Mouse (Mus musculus): ENCODE data around the gene Grik2. TPM values are rescaled to one million over a fixed set of nuclear protein-coding genes. Genes with fewer than 3 reads are reported as not detected.
"Not testable (repeated sequence)": the region's sequence is repeated elsewhere in the genome, so short reads cannot be mapped to it uniquely, and the experiment has no call there.

The Grik2 gene
- polyA plus RNA-seq, 1 experiment from 2014 or later, result 8.9 TPM

- H3K27me3 ChIP-seq (ENCODE audit: control insufficient read depth, insufficient read depth, low read length), result no peaks in the 10 kb centered on the region
- no peak overlapping the region for H3K9ac ChIP-seq (replicated peaks; ENCODE audit: low read depth, low read length)
- ATAC-seq (ENCODE audit: insufficient number of reproducible peaks, insufficient read depth, low FRiP score, low read depth), result no peak
- H3K4me3 ChIP-seq (ENCODE audit: low read depth, low read length), result no peak overlapping the region
- no peak overlapping the region for H3K27ac ChIP-seq (ENCODE audit: low read length)
- no peaks in the 10 kb centered on the region for H3K9me3 ChIP-seq (ENCODE audit: control insufficient read depth, low read depth, low read length)
- H3K4me2 ChIP-seq (replicated peaks; ENCODE audit: low read depth, low read length), result no peak overlapping the region
- WGBS, result 71% methylated on average over 3 of the region's 3 CpGs
- no peaks in the 10 kb centered on the region for H3K36me3 ChIP-seq (ENCODE audit: control insufficient read depth, insufficient read depth, low read length)
- no peaks in the 10 kb centered on the region for H3K4me1 ChIP-seq (ENCODE audit: control insufficient read depth, insufficient read depth, low read length)
Observed at GRCm38 (mm10) chr10:49382996-49383395, 405.6 kb downstream of the Grik2 start.

- Histone ChIP-seq H3K4me2 (replicated peaks; ENCODE audit: low read depth, low read length) (no peak overlapping the region), H3K27me3 (ENCODE audit: control insufficient read depth, insufficient read depth, low read length) (no peaks in the 10 kb centered on the region)
- WGBS, result 64% methylated on average over 2 of the region's 2 CpGs
Observed at GRCm38 (mm10) chr10:49381852-49382251, 406.7 kb downstream of the Grik2 start.

DNA sequence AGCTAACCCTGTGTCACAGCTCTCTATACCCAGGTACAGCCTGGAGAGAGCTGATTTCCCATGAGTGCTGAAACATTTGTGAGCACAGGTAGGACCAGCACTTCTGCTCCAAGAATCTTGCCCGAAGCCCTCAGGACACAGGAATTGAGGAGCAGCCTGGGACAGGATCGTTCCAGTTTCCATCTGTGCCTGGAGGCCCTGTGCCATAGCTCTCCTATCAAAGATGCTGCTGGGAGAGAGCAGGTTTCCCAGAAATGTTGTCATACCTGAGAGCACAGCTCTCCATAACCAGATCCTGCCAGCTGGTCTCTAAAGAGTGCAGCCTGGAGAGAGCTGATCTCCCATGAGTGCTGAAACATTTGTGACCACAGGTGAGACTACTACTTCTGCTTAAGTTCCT, 420.0 kb downstream of the Grik2 start:
- no peaks in the 10 kb centered on the region for H3K9me3 ChIP-seq (ENCODE audit: control insufficient read depth, low read depth, low read length)
- H3K27ac ChIP-seq (ENCODE audit: low read length), result no peak overlapping the region
- no peaks in the 10 kb centered on the region for H3K4me1 ChIP-seq (ENCODE audit: control insufficient read depth, insufficient read depth, low read length)
- no peak overlapping the region for H3K4me3 ChIP-seq (ENCODE audit: low read depth, low read length)
- no peak overlapping the region for H3K4me2 ChIP-seq (replicated peaks; ENCODE audit: low read depth, low read length)
- H3K36me3 ChIP-seq (ENCODE audit: control insufficient read depth, insufficient read depth, low read length), result no peaks in the 10 kb centered on the region
- no peak for ATAC-seq (ENCODE audit: insufficient number of reproducible peaks, insufficient read depth, low FRiP score, low read depth)
- WGBS, result 86% methylated on average over 2 of the region's 2 CpGs
- no peaks in the 10 kb centered on the region for H3K27me3 ChIP-seq (ENCODE audit: control insufficient read depth, insufficient read depth, low read length)
- H3K9ac ChIP-seq (replicated peaks; ENCODE audit: low read depth, low read length), result no peak overlapping the region

More at GRCm38 (mm10) chr10:49381852-49382251, 406.7 kb downstream of the Grik2 start:
- Histone ChIP-seq H3K9ac (replicated peaks; ENCODE audit: low read depth, low read length) (no peak overlapping the region), H3K4me3 (ENCODE audit: low read depth, low read length) (no peak overlapping the region), H3K27ac (ENCODE audit: low read length) (no peak overlapping the region), H3K4me1 (ENCODE audit: control insufficient read depth, insufficient read depth, low read length) (no peaks in the 10 kb centered on the region), H3K9me3 (ENCODE audit: control insufficient read depth, low read depth, low read length) (no peaks in the 10 kb centered on the region), H3K36me3 (ENCODE audit: control insufficient read depth, insufficient read depth, low read length) (no peaks in the 10 kb centered on the region)
- ATAC-seq (ENCODE audit: insufficient number of reproducible peaks, insufficient read depth, low FRiP score, low read depth), result no peak

- H3K9me3 ChIP-seq (ENCODE audit: control insufficient read depth, low read depth, low read length), result no peaks in the 10 kb centered on the region
- no peak overlapping the region for H3K4me2 ChIP-seq (replicated peaks; ENCODE audit: low read depth, low read length)
- no peak overlapping the region for H3K9ac ChIP-seq (replicated peaks; ENCODE audit: low read depth, low read length)
- no peaks in the 10 kb centered on the region for H3K36me3 ChIP-seq (ENCODE audit: control insufficient read depth, insufficient read depth, low read length)
- no peak overlapping the region for H3K4me3 ChIP-seq (ENCODE audit: low read depth, low read length)
- no peaks in the 10 kb centered on the region for H3K4me1 ChIP-seq (ENCODE audit: control insufficient read depth, insufficient read depth, low read length)
- ATAC-seq (ENCODE audit: insufficient number of reproducible peaks, insufficient read depth, low FRiP score, low read depth), result no peak
- no peak overlapping the region for H3K27ac ChIP-seq (ENCODE audit: low read length)
- no peaks in the 10 kb centered on the region for H3K27me3 ChIP-seq (ENCODE audit: control insufficient read depth, insufficient read depth, low read length)
Observed at GRCm38 (mm10) chr10:49365262-49365661, 423.3 kb downstream of the Grik2 start.

DNA sequence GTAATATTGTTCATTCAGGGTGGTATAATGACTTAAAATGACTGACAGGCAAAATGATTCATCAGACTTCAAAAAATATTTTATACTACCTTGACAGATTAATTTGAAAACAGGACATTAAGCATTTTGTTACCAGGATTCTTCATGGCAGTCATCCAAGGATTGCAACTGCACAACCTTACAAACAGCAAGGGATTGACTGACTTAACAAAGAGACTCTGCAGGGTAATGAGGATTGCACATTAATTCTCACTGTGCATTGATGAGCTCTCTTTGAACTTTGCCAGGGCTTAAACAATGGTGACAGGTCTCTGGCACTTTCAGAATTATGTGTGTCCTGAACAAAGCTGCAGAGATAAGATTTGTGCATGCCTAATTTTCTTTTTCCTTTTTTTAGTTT, 466.2 kb downstream of the Grik2 start:
- no peak overlapping the region for H3K9ac ChIP-seq (replicated peaks; ENCODE audit: low read depth, low read length)
- ATAC-seq (ENCODE audit: insufficient number of reproducible peaks, insufficient read depth, low FRiP score, low read depth), result no peak
- H3K36me3 ChIP-seq (ENCODE audit: control insufficient read depth, insufficient read depth, low read length), result no peaks in the 10 kb centered on the region
- no peak overlapping the region for H3K4me3 ChIP-seq (ENCODE audit: low read depth, low read length)
- H3K4me1 ChIP-seq (ENCODE audit: control insufficient read depth, insufficient read depth, low read length), result no peaks in the 10 kb centered on the region
- no peak overlapping the region for H3K27ac ChIP-seq (ENCODE audit: low read length)
- no peaks in the 10 kb centered on the region for H3K9me3 ChIP-seq (ENCODE audit: control insufficient read depth, low read depth, low read length)
- H3K27me3 ChIP-seq (ENCODE audit: control insufficient read depth, insufficient read depth, low read length), result no peaks in the 10 kb centered on the region
- no peak overlapping the region for H3K4me2 ChIP-seq (replicated peaks; ENCODE audit: low read depth, low read length)

GRCm38 (mm10) chr10:49319880-49320279, 468.7 kb downstream of the Grik2 start:
- 81% methylated on average over 2 of the region's 2 CpGs for WGBS
- no peak overlapping the region for H3K9ac ChIP-seq (replicated peaks; ENCODE audit: low read depth, low read length)
- H3K27ac ChIP-seq (ENCODE audit: low read length), result no peak overlapping the region
- no peaks in the 10 kb centered on the region for H3K27me3 ChIP-seq (ENCODE audit: control insufficient read depth, insufficient read depth, low read length)
- H3K4me1 ChIP-seq (ENCODE audit: control insufficient read depth, insufficient read depth, low read length), result no peaks in the 10 kb centered on the region
- no peaks in the 10 kb centered on the region for H3K9me3 ChIP-seq (ENCODE audit: control insufficient read depth, low read depth, low read length)
- H3K36me3 ChIP-seq (ENCODE audit: control insufficient read depth, insufficient read depth, low read length), result no peaks in the 10 kb centered on the region
- no peak overlapping the region for H3K4me2 ChIP-seq (replicated peaks; ENCODE audit: low read depth, low read length)
- no peak for ATAC-seq (ENCODE audit: insufficient number of reproducible peaks, insufficient read depth, low FRiP score, low read depth)
- H3K4me3 ChIP-seq (ENCODE audit: low read depth, low read length), result no peak overlapping the region

- Histone ChIP-seq H3K4me3 (ENCODE audit: low read depth, low read length) (no peak overlapping the region), H3K4me2 (replicated peaks; ENCODE audit: low read depth, low read length) (no peak overlapping the region), H3K27ac (ENCODE audit: low read length) (no peak overlapping the region), H3K27me3 (ENCODE audit: control insufficient read depth, insufficient read depth, low read length) (no peaks in the 10 kb centered on the region), H3K4me1 (ENCODE audit: control insufficient read depth, insufficient read depth, low read length) (no peaks in the 10 kb centered on the region), H3K36me3 (ENCODE audit: control insufficient read depth, insufficient read depth, low read length) (no peaks in the 10 kb centered on the region), H3K9ac (replicated peaks; ENCODE audit: low read depth, low read length) (no peak overlapping the region), H3K9me3 (ENCODE audit: control insufficient read depth, low read depth, low read length) (no peaks in the 10 kb centered on the region)
- ATAC-seq (ENCODE audit: insufficient number of reproducible peaks, insufficient read depth, low FRiP score, low read depth), result no peak
- WGBS, result 17% methylated on average over 2 of the region's 2 CpGs
Observed at GRCm38 (mm10) chr10:49256247-49256939, 532.2 kb downstream of the Grik2 start.

GRCm38 (mm10) chr10:49237356-49237755, 551.2 kb downstream of the Grik2 start:
- not testable (repeated sequence) for H3K27ac ChIP-seq (ENCODE audit: low read length); ATAC-seq (ENCODE audit: insufficient number of reproducible peaks, insufficient read depth, low FRiP score, low read depth)
- 58% methylated on average over 6 of the region's 6 CpGs for WGBS

GRCm38 (mm10) chr10:49236844-49237243, 551.7 kb downstream of the Grik2 start:
- not testable (repeated sequence) for H3K27me3 ChIP-seq (ENCODE audit: control insufficient read depth, insufficient read depth, low read length); H3K4me1 ChIP-seq (ENCODE audit: control insufficient read depth, insufficient read depth, low read length); H3K4me2 ChIP-seq (replicated peaks; ENCODE audit: low read depth, low read length); ATAC-seq (ENCODE audit: insufficient number of reproducible peaks, insufficient read depth, low FRiP score, low read depth); H3K4me3 ChIP-seq (ENCODE audit: low read depth, low read length); H3K9me3 ChIP-seq (ENCODE audit: control insufficient read depth, low read depth, low read length); H3K27ac ChIP-seq (ENCODE audit: low read length); H3K36me3 ChIP-seq (ENCODE audit: control insufficient read depth, insufficient read depth, low read length); H3K9ac ChIP-seq (replicated peaks; ENCODE audit: low read depth, low read length)

More at GRCm38 (mm10) chr10:49237356-49237755, 551.2 kb downstream of the Grik2 start:
- not testable (repeated sequence) for H3K4me1 ChIP-seq (ENCODE audit: control insufficient read depth, insufficient read depth, low read length); H3K9me3 ChIP-seq (ENCODE audit: control insufficient read depth, low read depth, low read length); H3K4me3 ChIP-seq (ENCODE audit: low read depth, low read length); H3K4me2 ChIP-seq (replicated peaks; ENCODE audit: low read depth, low read length); H3K9ac ChIP-seq (replicated peaks; ENCODE audit: low read depth, low read length); H3K27me3 ChIP-seq (ENCODE audit: control insufficient read depth, insufficient read depth, low read length); H3K36me3 ChIP-seq (ENCODE audit: control insufficient read depth, insufficient read depth, low read length)

All from stomach, embryonic 14.5 days (tissue).